Mouse (Mus musculus) hematopoietic stem cell, adult 5-6 weeks (primary cell): ENCODE measurements at regions not wholly inside any gene's neighbourhood (a gene's known extent, or its start where the extent isn't known, plus 50 kb on each side); places are given as distances from the start of the nearest gene placed in this dataset.

ENCODE experiments used
- ATAC-seq, 2 experiments: fragments of 125-278 bp in 1 of 2; replicated peaks in 1 of 2; 2 replicates each; pipeline ENCODE4 v1.8.0; 2016 to 2017; ENCODE audit warnings: inconsistent platforms in 2 of 2, mild to moderate bottlenecking in 2 of 2, moderate number of reproducible peaks in 2 of 2, low read depth in 1 of 2, moderate TSS enrichment in 1 of 2; ENCODE audit not compliant: low FRiP score in 2 of 2, poor library complexity in 2 of 2, severe bottlenecking in 2 of 2, insufficient read depth in 1 of 2, low TSS enrichment in 1 of 2

DNA sequence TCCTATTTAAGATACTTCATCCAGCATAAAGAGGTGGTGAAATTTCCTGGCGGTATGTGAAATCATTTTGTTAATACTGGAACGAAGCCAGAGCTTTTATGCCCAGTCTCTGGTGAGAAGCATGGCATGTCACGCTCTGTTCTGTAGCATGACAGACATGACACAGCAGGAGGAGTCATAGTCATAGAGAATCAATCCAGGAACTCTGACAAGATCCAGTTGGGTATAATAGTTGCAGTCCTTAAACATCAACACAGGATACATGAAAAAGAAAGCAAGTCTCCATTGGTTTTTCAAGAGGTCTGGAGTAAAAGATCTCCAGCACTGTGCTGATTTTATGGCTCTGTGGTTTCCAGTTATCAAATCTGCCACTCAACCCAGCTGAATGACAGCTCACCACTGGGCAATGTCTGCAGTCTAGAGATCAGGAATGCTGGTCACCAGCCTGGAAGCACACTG lies 320.1 kb upstream of the Adgrl4 start:
- no peak for ATAC-seq

DNA sequence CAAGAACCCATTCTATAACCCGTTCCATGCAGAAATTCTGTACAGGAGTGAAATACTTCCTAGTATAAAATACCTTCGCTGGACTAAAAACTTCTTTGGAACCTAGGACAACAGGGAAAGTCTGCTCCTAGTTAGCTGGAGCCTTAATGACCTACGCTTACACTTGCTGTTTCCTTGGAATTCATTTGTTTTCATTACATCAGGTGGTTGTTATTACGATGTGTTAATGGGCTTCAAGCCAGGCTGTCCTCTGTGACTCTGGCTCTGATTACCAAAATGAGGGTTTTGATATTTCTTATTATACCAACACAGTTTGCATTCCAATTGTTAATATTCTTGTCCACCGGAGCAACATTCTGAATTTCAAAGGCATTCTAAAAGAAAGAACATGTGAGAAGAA lies 313.6 kb upstream of the Adgrl4 start:
- no peak for ATAC-seq

GRCm38 (mm10) chr3:151146889-151147288 lies 290.8 kb upstream of the Adgrl4 start:
- ATAC-seq, result no peak

- ATAC-seq, result no peak
Observed at GRCm38 (mm10) chr3:151153340-151153739, 284.3 kb upstream of the Adgrl4 start.

DNA sequence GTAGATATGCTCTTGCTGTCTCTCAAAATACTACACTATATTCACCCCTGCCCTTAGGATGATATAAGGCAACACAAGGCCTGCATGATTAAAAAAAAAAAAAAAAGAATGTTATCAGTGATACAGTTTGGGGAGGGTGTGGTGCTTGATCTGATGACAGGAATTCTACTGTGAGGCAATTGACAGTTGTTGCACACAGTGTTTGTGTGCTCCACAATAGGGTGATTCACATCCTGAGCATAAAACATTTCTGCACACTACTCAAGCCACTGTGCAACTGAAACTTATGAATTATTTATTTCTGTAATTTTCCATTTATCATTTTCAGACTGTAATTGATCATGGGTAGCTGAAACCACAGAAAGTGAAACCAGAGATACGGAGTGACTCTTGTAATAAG lies 277.2 kb upstream of the Adgrl4 start:
- no peak for ATAC-seq

DNA sequence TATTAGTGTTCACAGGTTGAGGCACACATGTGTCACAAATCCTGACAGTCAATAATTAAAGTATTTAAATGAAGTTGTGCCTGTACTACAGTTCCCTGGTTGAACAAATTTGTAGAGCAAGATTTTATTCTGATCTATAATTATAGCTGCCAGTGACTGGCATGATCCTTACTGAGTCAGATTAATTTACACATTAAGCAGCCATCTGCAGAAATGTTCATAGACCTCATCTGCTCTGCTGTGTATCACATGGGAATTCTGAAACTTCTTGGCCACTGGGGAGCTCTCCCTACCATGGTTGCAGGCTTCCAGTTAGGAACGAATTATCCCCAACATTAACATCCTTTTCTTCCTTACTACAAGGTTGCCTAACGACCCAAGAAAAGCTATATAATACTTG lies 255.6 kb upstream of the Adgrl4 start:
- no peak for ATAC-seq

GRCm38 (mm10) chr3:151192092-151192491 lies 245.6 kb upstream of the Adgrl4 start:
- peak; percentile 76 to 98 for ATAC-seq

- ATAC-seq, result no peak
Observed at GRCm38 (mm10) chr3:151210978-151211377, 226.7 kb upstream of the Adgrl4 start.

DNA sequence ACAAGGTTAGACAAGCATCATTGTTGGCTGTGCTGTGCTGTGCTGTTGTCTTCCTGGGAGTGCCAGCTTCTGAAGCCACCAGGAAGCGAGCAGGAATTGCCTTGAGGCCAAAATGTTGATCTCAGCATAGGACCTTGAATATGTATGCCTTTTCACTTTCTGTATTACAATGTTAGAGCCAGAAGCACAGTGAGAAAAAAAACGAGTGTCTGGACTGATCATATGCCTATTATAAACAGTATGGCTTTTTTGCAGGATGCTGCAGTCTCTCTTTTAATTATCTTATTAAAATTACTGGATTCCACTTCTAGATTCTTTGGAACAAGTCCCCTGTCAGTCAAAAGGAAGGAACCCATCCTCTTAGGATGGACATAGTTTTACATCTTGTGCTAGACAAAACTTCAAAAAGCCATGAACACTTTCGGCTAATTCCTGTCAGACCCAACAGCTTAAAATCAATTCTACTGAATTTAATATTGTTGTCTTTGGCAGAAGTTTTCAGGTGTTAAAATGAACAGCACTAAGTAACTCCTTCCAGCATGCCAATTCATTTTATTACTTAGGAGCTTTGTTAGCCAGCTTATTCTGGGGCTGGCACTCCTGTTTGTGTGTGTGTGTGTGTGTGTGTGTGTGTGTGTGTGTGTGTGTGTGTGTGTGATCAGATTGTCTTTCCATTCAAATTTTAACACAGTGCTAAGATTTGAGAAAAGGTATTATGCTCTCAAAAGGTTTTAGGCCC lies 220.8 kb upstream of the Adgrl4 start:
- no peak for ATAC-seq

DNA sequence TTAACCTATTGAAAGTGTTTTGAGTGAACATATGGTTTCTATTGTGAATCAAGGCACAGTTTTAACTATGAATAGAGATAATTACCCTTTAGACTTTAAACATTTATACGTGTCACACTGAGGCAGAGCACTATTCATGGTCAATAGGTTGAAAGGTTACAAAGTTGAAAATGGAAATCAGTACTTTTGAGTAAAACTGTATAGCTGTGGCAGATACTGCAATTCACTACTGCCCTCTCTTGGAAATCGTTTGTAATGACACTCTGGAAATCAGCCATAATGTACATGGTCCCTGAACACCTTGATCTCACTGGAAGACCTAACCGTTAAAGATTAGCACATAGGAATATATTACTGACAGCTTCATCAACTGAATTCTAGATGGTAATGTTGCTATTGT lies 215.3 kb upstream of the Adgrl4 start:
- ATAC-seq, result peak; percentile 67 to 74; a peak in 3 of 4 replicates

GRCm38 (mm10) chr3:151252458-151252857 lies 185.2 kb upstream of the Adgrl4 start:
- ATAC-seq, result no peak

DNA sequence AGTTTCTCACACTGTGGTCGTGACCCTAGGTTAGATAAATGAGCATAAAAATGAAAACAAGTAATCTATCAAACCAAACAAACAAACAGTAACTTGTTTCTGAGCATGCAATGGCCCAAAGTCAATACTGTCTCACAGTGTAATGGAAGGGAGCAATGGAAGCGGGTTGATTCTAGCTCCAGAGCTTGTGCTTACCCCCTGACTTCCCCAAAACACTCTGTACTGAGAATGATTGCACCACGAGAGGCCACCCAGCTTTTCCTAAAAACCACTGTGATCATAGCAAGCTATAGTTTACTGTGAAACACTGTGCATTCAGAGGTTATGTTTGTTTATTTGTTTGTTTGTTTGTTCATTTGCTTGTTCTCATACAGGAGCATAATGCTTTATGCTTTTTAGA lies 174.9 kb upstream of the Adgrl4 start:
- ATAC-seq, result no peak

- no peak for ATAC-seq
Observed at GRCm38 (mm10) chr3:151265658-151266057, 172.0 kb upstream of the Adgrl4 start.

DNA sequence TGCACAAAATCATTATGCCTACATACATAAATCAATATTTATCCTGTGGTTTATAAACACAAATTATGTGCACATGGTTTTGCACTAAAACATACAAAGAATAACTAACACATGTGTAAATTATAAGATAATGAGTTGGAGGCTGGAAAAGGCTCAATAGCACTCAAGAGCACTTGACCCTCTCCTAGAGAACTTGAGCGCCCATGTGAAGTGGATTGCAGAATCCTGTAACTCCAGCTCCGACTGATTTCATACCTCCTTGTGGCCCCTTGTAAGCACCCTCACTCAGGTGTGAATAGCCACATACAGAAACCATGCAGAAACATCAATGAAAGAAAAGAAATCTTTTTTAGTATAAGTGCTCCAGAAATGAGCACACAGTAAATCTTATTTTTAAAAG lies 168.2 kb upstream of the Adgrl4 start:
- ATAC-seq, result no peak

DNA sequence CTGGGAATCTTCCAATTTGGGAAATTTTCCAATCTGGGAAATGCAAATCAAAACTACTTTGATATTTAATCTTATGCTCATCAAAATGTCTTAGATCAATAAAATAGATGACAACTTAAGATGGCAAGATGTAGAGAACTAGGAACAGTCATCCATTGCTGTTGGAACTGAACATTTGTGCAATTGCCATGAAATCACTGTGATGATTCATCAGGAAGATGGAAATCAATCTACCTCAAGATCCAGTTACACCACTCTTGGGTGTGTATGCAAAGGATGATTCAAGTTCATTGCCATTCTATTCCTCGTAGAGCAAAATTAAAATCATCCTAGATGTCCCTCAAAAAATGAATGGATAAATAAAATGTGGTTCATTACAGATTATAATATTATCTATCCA lies 153.9 kb upstream of the Adgrl4 start:
- no peak for ATAC-seq

DNA sequence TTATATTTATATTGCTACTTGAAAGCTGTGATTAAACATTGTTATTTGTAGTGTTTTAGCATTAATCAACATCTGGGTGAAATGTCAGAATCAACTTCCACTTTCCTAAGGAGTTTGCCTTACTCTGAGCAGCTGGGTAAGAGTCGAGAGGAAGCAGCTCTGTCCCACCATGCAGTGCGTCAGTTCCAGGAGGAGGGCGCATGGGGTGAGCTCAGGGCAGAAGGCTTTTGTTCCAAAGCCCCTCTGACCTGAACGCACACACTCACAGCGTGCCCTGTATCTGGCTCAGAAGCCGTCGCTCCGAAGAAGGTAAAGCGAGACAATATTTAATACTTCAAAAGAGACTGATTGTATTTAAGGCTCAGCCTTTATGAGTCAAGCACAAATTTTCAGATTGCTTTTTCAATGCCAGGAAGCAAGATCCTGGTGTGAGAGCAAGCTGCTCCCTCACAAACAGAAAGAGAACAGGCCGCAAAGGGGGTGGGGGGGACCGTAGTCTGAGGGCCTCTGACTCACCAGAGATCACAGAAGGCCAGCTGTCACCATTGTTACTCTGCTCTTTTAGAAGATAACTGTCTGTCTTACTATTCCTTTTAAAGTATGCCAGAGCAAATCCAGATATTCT lies 143.6 kb upstream of the Adgrl4 start:
- peak; percentile 96 to 97 for ATAC-seq

- ATAC-seq, result no peak
Observed at GRCm38 (mm10) chr3:151294606-151295005, 143.1 kb upstream of the Adgrl4 start.

DNA sequence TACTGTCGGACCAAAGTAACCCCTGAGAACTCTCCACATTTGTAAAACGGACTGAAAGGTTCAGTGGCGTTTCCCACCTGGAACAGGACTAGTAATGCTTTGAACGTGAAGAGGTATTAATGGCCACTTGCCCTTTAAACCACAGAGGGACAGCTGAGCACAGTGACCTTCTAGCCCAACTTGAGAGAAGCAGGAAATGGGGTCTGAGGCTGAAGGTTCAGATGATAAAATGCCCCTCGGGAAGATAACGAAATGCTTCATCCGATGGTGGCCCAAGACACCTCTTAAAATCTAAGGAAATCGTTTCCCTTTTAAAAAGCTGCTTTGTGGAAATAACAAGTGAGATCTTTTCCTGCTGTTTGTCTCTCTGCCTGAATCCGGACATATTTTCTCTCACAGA lies 142.7 kb upstream of the Adgrl4 start:
- ATAC-seq, result no peak

DNA sequence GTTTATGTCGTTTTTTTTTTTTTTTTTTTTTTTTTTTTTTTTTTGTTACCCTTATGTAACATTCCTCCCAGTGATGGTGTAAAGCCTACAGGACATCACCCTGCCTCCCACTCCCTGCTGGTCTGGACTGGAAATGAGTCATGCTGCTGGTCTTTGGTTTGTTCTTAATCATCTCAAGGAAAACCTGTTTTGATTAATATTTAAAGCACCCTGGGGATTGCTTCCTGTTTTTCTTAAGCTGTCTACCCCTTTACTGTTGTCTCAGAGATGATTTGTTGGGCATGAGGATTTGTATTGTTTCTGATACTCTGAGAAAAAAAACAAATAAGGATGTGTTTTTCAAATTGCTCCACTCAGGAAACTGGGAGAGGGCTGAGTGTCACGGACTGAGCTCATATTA lies 139.4 kb upstream of the Adgrl4 start:
- ATAC-seq, result peak; percentile 2 to 18; a peak in 2 of 4 replicates
